Mouse (Mus musculus) layer of hippocampus, adult 9-11 months (tissue): ENCODE measurements around the gene Olfr272.
A peak's percentile ranks its signal among the peaks of the same experiment; 100 is the strongest.

ENCODE experiments used
- DNase-seq: peaks from one replicate; pipeline ENCODE4 v3.0.0; 2022

The Olfr272 gene

DNA sequence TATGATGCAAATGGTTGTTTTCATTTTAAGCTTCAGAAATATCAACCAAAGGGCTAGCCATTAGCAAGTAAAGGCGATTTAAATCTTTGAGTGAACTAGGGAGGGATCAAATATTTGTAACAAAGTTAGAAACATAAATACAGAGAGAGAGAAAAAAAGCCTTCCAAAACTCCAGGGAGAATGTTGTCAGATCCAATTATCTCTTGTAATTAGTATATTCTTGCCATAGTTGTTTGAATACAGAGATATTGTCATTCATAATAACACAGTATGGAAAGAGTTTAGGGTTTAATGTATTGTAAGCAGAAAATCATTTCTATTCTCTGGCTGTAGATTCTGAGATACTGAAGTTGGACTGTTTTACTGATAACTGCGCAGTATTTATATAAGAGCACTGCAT lies at the start of gene Olfr272:
TSS of gene Olfr272 (minus strand) at position 101 of the 400 bp plus-strand sequence.
- DNase-seq = no peak

DNA sequence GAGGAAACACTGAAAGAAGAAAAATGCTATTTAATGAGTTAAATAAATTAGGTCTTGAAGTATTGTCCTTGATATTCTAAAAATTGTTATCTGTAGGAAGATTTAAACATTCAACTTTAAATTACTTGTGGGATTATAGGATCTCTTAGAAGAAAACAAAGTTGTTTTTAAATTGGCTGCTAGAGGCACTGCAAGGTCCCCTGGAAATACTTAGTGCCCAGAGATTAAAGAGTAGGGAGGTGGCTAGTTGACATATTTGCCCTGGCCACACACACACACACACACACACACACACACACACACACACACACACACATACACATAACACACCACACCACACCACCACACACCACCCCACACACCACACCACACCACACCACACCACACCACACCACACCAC lies 45.3 kb upstream of the Olfr272 start, which contains the start of gene Olfr270:
TSS of gene Olfr270 (plus strand) at position 301 of the 400 bp plus-strand sequence.
- no peak for DNase-seq

DNA sequence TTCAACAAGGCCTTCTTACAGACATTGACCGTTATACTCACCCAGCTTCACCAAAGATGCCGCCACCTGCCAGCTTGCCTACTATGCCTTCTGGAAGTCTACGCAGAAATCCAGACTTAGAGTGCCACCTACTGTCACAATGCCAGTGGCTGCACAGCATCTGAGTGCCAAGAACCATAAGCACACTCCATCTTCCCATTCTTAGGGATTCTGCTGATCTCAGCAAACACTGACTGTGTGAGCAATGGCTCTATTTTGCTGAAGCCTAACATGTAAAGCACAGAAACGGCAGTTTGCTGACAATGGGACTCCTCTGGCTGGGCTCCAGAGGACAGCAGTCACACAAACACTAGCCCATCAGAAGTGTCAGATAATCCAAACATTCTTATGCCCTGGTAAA lies 39.7 kb upstream of the Olfr272 start:
- DNase-seq = peak; percentile 66

DNA sequence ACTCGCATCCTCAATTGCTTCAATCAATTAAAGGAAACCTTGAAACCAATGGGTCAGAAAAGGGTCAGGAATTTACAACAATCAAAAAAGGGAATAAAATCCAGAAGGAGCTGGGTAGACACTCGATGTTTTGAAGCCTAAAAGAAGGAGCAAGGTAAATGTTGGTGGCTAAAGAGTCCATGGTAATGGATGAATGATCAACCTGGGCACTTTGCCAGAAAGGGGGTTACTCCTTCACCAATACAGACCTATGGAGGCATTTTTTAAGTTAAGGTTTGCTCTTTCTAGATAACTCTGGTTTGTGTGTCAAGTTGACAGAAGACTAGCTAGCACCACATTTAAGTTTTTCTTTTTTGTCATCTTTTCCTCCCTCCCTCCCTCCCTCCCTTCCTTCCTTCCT lies 30.0 kb upstream of the Olfr272 start:
- DNase-seq = no peak

DNA sequence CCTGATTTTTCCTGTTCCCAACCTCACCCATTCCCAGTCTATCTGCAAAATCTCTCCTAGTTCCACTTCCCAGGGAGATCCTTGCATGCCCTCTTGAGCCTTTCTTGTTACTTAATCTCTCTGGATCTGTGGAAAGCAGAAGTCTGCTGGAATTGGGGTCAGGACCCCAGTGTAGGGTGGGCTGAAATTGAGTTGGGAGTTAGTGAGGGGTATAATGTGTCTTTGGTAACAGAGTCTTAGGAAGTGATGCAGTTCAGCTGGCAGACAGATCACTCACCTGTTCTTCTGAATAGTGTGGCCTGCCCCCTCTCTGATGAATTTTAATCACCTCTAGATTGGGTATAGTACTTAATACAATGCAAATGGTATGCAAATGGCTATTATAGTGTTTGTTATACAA lies 27.7 kb upstream of the Olfr272 start:
- no peak for DNase-seq

DNA sequence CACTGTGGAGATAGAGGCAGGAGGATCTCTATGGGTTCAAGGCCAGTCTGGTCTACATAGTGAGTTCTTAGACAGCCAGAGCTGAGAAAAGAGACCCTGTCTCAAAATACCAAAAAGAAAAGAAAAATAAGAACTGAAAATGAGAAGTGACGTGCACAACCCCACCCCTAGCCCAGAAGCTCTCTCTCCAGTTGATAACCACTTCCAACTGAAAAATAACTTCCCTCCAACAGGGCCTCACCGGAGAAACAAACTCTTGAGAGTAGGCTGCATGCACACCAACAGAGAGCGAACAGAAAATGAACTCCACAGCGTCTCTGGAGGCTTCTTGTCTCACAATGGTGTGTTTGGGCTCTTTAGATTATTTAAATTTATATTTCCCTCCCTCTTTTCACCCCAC lies 11.5 kb upstream of the Olfr272 start:
- DNase-seq = no peak

DNA sequence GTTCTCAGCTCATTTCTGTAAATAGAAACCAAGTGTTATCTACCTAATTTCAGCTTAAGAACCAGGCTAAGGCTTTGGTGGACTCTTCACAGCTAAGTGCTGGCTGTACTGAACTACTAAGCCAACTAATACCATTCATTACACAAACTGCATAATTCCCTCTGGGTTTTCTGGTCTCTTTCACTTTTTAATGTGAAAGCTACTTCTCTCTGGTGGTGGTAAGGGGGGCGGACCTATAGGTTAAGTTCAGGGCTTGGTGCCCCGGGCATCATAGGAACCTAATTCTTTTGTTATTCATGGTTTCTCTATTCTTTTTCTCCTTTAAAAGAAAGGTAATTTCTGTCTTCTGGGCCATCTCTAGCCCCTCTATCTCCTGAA lies 1.7 kb downstream of the Olfr272 start:
- DNase-seq = no peak

DNA sequence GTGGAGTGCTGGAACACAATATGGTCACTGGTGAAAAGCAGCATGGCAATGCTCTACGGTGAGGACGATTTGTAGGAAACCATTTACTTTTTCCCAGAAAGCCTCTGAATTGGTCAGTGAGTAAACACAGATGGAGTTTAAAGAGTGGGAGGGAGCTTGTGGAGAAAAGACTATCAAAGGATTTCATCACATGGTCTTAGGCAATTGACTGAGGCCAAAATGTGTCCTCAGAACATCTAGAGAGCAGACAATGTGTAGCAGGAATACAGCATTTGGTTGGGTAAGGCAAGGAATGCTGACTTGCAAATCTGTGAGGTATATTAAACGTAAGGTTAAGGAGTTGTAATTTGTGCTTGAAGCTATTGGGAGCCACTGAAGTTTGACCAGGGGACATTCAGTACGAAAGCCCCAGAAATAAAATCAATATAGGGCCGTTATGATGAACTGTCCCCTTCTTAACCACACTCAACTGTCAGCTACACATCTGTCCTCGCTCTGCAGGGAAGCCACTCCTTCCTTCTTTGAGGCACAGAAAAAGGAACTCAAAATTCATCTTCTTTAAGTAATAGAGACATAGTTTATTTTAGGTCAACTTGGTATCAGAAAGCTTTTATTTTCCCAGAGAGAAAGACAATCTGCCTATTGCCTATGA lies 2.2 kb downstream of the Olfr272 start:
- no peak for DNase-seq

DNA sequence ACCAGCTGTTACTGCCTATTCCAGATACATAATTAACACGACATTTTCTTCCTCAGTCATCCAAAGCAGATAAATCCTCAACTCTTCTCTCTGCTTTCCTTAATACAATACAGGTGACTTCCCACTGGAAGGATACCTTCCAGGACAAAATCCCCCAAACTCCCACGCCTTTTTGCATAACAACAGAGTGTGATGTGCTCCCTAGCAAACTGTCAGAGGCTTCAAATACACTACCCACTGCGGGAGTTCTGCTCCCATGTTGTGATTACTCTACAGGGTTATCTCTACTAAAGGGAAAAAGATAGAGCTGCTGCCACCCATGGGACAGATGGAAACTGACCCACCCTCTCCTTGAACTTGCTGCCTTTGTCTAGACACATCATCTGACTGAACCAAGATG lies 6.6 kb downstream of the Olfr272 start:
- DNase-seq = no peak

DNA sequence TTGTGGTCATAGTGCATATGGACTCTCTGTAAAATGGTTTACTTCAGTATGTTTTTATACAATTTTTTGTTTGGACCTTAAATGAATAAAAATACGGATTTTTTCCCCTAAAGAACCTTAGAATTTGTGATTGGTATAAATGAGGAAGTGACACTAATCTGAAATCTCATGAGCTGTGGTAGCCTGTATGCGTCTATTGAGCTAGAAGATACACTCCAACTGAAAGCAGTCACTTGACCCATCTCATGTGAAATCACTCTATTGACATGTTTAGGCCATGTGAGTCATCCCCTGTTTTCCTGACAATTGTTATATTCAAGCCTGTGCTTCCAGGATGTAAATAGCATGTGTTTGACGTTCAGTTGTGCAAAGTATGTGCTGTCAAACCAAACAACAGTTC lies 9.4 kb downstream of the Olfr272 start:
- DNase-seq = no peak

DNA sequence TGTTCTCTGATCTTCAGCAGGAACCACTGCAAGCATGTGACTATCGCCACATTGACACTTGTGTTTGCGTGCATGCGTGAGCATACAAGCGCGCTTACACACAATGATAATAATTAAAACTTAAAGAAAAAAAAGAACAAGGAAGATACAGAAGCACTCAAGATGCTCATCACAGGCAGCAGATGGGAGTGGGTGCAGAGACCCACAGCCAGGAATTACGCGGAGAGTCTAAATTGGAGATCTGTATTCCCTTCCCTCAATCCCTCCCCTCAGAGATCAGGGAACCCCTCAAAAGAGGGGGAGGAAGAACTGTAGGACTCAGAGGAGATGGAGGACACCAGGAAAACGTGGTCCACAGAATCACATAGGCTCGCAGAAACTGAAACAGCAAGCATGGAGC lies 54.8 kb downstream of the Olfr272 start:
- DNase-seq = peak; percentile 5
